Mouse (Mus musculus) forebrain, postnatal 0 days (tissue): ENCODE results near the gene Mylk. TPM values are rescaled to one million over a fixed set of nuclear protein-coding genes. Genes with fewer than 3 reads are reported as not detected.

ENCODE experiments used
- ATAC-seq: fragments of 200-750 bp; cut with Nextera tagmentation; 2 replicates; pipeline ENCODE4 v1.8.0; 2017; ENCODE audit warnings: mild to moderate bottlenecking, moderate library complexity
- DNase-seq: peaks from one replicate; pipeline ENCODE4 v3.0.0-alpha.2; 2015
- H3K27ac ChIP-seq: fragments of 300-500 bp; sonication (generic); 2 replicates; pipeline ENCODE4 v1.5.1; 2014; ENCODE audit warnings: low read depth, mild to moderate bottlenecking, antibody characterized with exemption, low read length, moderate library complexity, mixed read lengths
- H3K27me3 ChIP-seq: fragments of 300-500 bp; sonication (generic); 2 replicates; pipeline ENCODE4 v1.6.1; 2014; ENCODE audit warnings: mild to moderate bottlenecking, low read length, mixed read lengths; ENCODE audit not compliant: insufficient read depth
- H3K36me3 ChIP-seq: fragments of 300-500 bp; sonication (generic); 2 replicates; pipeline ENCODE4 v1.6.1; 2014; ENCODE audit warnings: mild to moderate bottlenecking, moderate library complexity; ENCODE audit not compliant: insufficient read depth
- H3K4me1 ChIP-seq: fragments of 300-500 bp; sonication (generic); 2 replicates; pipeline ENCODE4 v1.6.1; 2014; ENCODE audit warnings: antibody characterized with exemption; ENCODE audit not compliant: insufficient read depth
- H3K4me2 ChIP-seq: fragments of 300-500 bp; sonication (generic); 2 replicates; pipeline ENCODE4 v1.6.1; 2014; ENCODE audit warnings: low read depth, mild to moderate bottlenecking, moderate library complexity
- H3K4me3 ChIP-seq: fragments of 300-500 bp; sonication (generic); 2 replicates; pipeline ENCODE4 v1.5.1; 2014; ENCODE audit warnings: low read depth, low read length, mixed read lengths
- H3K9ac ChIP-seq: fragments of 300-500 bp; sonication (generic); 2 replicates; pipeline ENCODE4 v1.6.1; 2014; ENCODE audit warnings: mild to moderate bottlenecking
- H3K9me3 ChIP-seq: fragments of 300-500 bp; sonication (generic); 2 replicates; pipeline ENCODE4 v1.6.1; 2016; ENCODE audit warnings: low read length
- CTCF ChIP-seq: sonication (generic); IDR thresholded peaks from 2 replicates; pipeline ENCODE4 v1.5.1; 2016; ENCODE audit warnings: antibody characterized with exemption, control low read depth, low read depth
- WGBS: fragments of 180-500 bp; shearing (Covaris S2); extraction: QIAGEN DNeasy Blood & Tissue Kit; methylation state at CpG from one replicate; pipeline ENCODE4 v1.1.7; 2014; 5-methylcytosine and 5-hydroxymethylcytosine counted together
- polyA plus RNA-seq: library from polyadenylated mRNA; unstranded; fragments of >200 nt; fragmentation: Nextera tagmentation; extraction: Ambion mirVana; gene quantifications from 2 replicates; pipeline ENCODE4 v1.2.1, GENCODE M21; 2015
- total RNA-seq: library from RNA; depleted of rRNA; stranded (reverse); fragments of >200 nt; gene quantifications from 2 replicates; pipeline ENCODE4 v1.2.3, GENCODE M21; 2014

Mylk gene
- total and polyA plus RNA-seq, 2 experiments from 2014 or later = 2.9 to 11.2 TPM

GRCm38 (mm10) chr16:34920868-34921267, 175.9 kb downstream of the Mylk start:
- Histone ChIP-seq H3K4me1 (no peaks in the 10 kb centered on the region), H3K4me2 (no peak overlapping the region), H3K4me3 (no peak overlapping the region), H3K9ac (no peak overlapping the region), H3K27ac (no peak overlapping the region), H3K27me3 (no peaks in the 10 kb centered on the region), H3K36me3 (no peaks in the 10 kb centered on the region), H3K9me3 (no peaks in the 10 kb centered on the region)
- TF ChIP-seq CTCF = no peak
- DNase-seq (no peak), ATAC-seq (no peak)
- 72% methylated on average over 8 of the region's 8 CpGs for WGBS

- Histone ChIP-seq H3K36me3 (no peaks in the 10 kb centered on the region), H3K4me2 (no peak overlapping the region), H3K27ac (no peak overlapping the region), H3K4me3 (no peak overlapping the region), H3K9ac (no peak overlapping the region), H3K4me1 (no peaks in the 10 kb centered on the region), H3K27me3 (no peaks in the 10 kb centered on the region), H3K9me3 (no peaks in the 10 kb centered on the region)
- ATAC-seq = no peak
- no peak for TF ChIP-seq CTCF
- DNase-seq = no peak
- WGBS = 79% methylated on average over 10 of the region's 10 CpGs
Measured at GRCm38 (mm10) chr16:34921319-34921718, 176.3 kb downstream of the Mylk start.

- no peak overlapping the region for H3K4me2 ChIP-seq
- no peak overlapping the region for H3K27ac ChIP-seq
- TF ChIP-seq CTCF = no peak
- H3K27me3 ChIP-seq = no peaks in the 10 kb centered on the region
- H3K4me3 ChIP-seq = no peak overlapping the region
- no peak for DNase-seq
- WGBS = 83% methylated on average over 8 of the region's 9 CpGs
- H3K9ac ChIP-seq = no peak overlapping the region
- no peaks in the 10 kb centered on the region for H3K36me3 ChIP-seq
- no peaks in the 10 kb centered on the region for H3K4me1 ChIP-seq
- ATAC-seq = no peak
- no peaks in the 10 kb centered on the region for H3K9me3 ChIP-seq
Measured at GRCm38 (mm10) chr16:34923630-34924029, 178.6 kb downstream of the Mylk start.

- DNase-seq (no peak), ATAC-seq (no peak)
- no peak for TF ChIP-seq CTCF
- Histone ChIP-seq H3K27ac (no peak overlapping the region), H3K9me3 (no peaks in the 10 kb centered on the region), H3K4me1 (no peaks in the 10 kb centered on the region), H3K27me3 (no peaks in the 10 kb centered on the region), H3K9ac (no peak overlapping the region), H3K4me3 (no peak overlapping the region), H3K36me3 (no peaks in the 10 kb centered on the region), H3K4me2 (no peak overlapping the region)
- 76% methylated on average over 5 of the region's 5 CpGs for WGBS
Measured at GRCm38 (mm10) chr16:34924324-34924723, 179.3 kb downstream of the Mylk start.

- TF ChIP-seq CTCF = no peak
- no peaks in the 10 kb centered on the region for H3K36me3 ChIP-seq
- no peak overlapping the region for H3K4me2 ChIP-seq
- H3K27ac ChIP-seq = no peak overlapping the region
- H3K4me3 ChIP-seq = no peak overlapping the region
- no peaks in the 10 kb centered on the region for H3K9me3 ChIP-seq
- no peak overlapping the region for H3K9ac ChIP-seq
- no peaks in the 10 kb centered on the region for H3K27me3 ChIP-seq
- 74% methylated on average over 6 of the region's 6 CpGs for WGBS
- no peak for DNase-seq
- H3K4me1 ChIP-seq = no peaks in the 10 kb centered on the region
- no peak for ATAC-seq
Measured at GRCm38 (mm10) chr16:34924937-34925618, 180.1 kb downstream of the Mylk start.

GRCm38 (mm10) chr16:34926531-34927435, 181.8 kb downstream of the Mylk start:
- WGBS = 89% methylated on average over 9 of the region's 9 CpGs
- TF ChIP-seq CTCF = no peak
- Histone ChIP-seq H3K27ac (no peak overlapping the region), H3K9me3 (no peaks in the 10 kb centered on the region), H3K27me3 (no peaks in the 10 kb centered on the region), H3K4me1 (no peaks in the 10 kb centered on the region), H3K4me3 (no peak overlapping the region), H3K36me3 (no peaks in the 10 kb centered on the region), H3K9ac (no peak overlapping the region), H3K4me2 (no peak overlapping the region)
- no peak for DNase-seq
- no peak for ATAC-seq

GRCm38 (mm10) chr16:34929686-34930085, 184.7 kb downstream of the Mylk start:
- ATAC-seq = no peak
- no peaks in the 10 kb centered on the region for H3K4me1 ChIP-seq
- no peaks in the 10 kb centered on the region for H3K27me3 ChIP-seq
- 78% methylated on average over 8 of the region's 8 CpGs for WGBS
- H3K4me2 ChIP-seq = no peak overlapping the region
- no peak for TF ChIP-seq CTCF
- H3K27ac ChIP-seq = no peak overlapping the region
- no peak for DNase-seq
- no peaks in the 10 kb centered on the region for H3K9me3 ChIP-seq
- H3K9ac ChIP-seq = no peak overlapping the region
- H3K36me3 ChIP-seq = no peaks in the 10 kb centered on the region
- no peak overlapping the region for H3K4me3 ChIP-seq
